Mouse (Mus musculus): ENCODE results near the gene Tcp11. TPM values are rescaled to one million over a fixed set of nuclear protein-coding genes. Genes with fewer than 3 reads are reported as not detected.

The Tcp11 gene
- polyA plus RNA-seq, 1 experiment from 2014 or later: 1.6 TPM

DNA sequence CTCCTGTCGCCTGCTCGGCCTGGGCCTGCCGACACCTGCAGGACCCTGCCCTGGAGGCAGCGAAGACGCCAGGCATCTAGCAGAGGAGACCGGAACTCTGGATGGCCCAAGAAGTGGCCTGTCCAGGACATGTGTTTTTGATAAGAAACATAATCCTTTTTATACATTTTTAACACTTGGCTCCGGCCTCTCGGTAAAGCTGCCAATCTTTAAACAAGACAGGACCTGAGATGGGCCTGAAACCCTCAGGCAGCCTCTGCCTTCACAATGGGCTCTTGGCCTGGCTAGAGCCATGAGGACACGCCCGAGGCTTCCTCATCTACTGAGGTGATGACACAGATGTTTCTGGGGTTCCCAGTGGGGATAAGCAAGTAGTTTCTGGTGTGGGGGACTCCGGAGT lies 19.8 kb downstream of the Tcp11 start:
- Histone ChIP-seq H3K4me1 (replicated peaks; ENCODE audit: control insufficient read depth, insufficient read depth, low read length) (no peaks in the 10 kb centered on the region), H3K27ac (no peak overlapping the region), H3K27me3 (ENCODE audit: control insufficient read depth, insufficient read depth, low read length) (no peaks in the 10 kb centered on the region), H3K9me3 (ENCODE audit: control insufficient read depth, low read length) (no peaks in the 10 kb centered on the region), H3K36me3 (replicated peaks; ENCODE audit: control insufficient read depth, insufficient read depth) (peaks cover 57% of the 10 kb centered on the region), H3K9ac (no peak overlapping the region), H3K4me2 (replicated peaks) (no peak overlapping the region), H3K4me3 (replicated peaks; ENCODE audit: low read length) (no peak overlapping the region)
- 89% methylated on average over 11 of the region's 11 CpGs for WGBS
- ATAC-seq (ENCODE audit: low FRiP score) (no peak), DNase-seq (ENCODE audit: low spot score) (no peak)

- H3K9ac ChIP-seq: no peak overlapping the region
- no peak overlapping the region for H3K4me2 ChIP-seq (replicated peaks)
- ATAC-seq (ENCODE audit: low FRiP score): no peak
- no peaks in the 10 kb centered on the region for H3K27me3 ChIP-seq (ENCODE audit: control insufficient read depth, insufficient read depth, low read length)
- DNase-seq (ENCODE audit: low spot score): no peak
- no peak overlapping the region for H3K4me3 ChIP-seq (replicated peaks; ENCODE audit: low read length)
- H3K27ac ChIP-seq: no peak overlapping the region
- no peaks in the 10 kb centered on the region for H3K9me3 ChIP-seq (ENCODE audit: control insufficient read depth, low read length)
- WGBS: 91% methylated on average over 13 of the region's 13 CpGs
- peaks cover 79% of the 10 kb centered on the region for H3K36me3 ChIP-seq (replicated peaks; ENCODE audit: control insufficient read depth, insufficient read depth)
- no peaks in the 10 kb centered on the region for H3K4me1 ChIP-seq (replicated peaks; ENCODE audit: control insufficient read depth, insufficient read depth, low read length)
Observed at GRCm38 (mm10) chr17:28058346-28058745, 22.1 kb downstream of the Tcp11 start.

DNA sequence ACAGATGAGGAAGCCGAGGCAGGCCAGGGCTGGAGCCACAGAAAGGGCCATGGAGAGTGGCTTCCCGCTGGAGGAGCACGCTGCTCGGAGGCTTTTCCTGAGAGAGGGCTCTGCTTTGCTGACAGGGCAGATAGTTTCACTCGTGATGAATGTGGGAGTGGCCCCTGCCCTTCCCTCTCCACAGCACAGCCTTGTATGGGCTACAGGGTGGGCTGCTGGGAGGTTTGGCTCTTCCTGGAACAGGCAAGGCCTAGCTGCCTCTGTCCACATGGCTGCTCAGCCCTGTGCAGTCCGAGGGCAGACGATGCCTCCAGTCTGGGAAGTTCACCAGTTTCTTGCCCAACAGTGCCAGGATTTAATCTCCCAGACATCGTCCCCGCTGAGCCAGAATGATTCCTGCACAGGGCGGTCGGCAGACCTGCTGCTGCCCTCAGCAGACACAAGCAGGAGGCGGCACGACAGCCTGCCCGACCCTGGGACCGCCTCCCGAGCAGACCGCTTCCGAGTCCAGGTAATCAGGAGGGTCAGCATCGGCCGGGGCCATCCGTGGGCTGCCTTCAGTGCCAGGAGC lies 28.1 kb downstream of the Tcp11 start:
- WGBS: 83% methylated on average over 21 of the region's 21 CpGs
- Histone ChIP-seq H3K9me3 (ENCODE audit: control insufficient read depth, low read length) (no peaks in the 10 kb centered on the region), H3K4me3 (replicated peaks; ENCODE audit: low read length) (no peak overlapping the region), H3K4me2 (replicated peaks) (no peak overlapping the region), H3K4me1 (replicated peaks; ENCODE audit: control insufficient read depth, insufficient read depth, low read length) (no peaks in the 10 kb centered on the region), H3K9ac (no peak overlapping the region), H3K27me3 (ENCODE audit: control insufficient read depth, insufficient read depth, low read length) (no peaks in the 10 kb centered on the region), H3K36me3 (replicated peaks; ENCODE audit: control insufficient read depth, insufficient read depth) (peaks cover 65% of the 10 kb centered on the region), H3K27ac (no peak overlapping the region)
- ATAC-seq (ENCODE audit: low FRiP score): no peak
- DNase-seq (ENCODE audit: low spot score): no peak

- Histone ChIP-seq H3K4me3 (replicated peaks; ENCODE audit: low read length) (no peak overlapping the region), H3K27ac (no peak overlapping the region), H3K4me2 (replicated peaks) (no peak overlapping the region), H3K9ac (no peak overlapping the region), H3K9me3 (ENCODE audit: control insufficient read depth, low read length) (no peaks in the 10 kb centered on the region), H3K36me3 (replicated peaks; ENCODE audit: control insufficient read depth, insufficient read depth) (peaks cover 65% of the 10 kb centered on the region), H3K27me3 (ENCODE audit: control insufficient read depth, insufficient read depth, low read length) (no peaks in the 10 kb centered on the region), H3K4me1 (replicated peaks; ENCODE audit: control insufficient read depth, insufficient read depth, low read length) (no peaks in the 10 kb centered on the region)
- 86% methylated on average over 8 of the region's 8 CpGs for WGBS
- ATAC-seq (ENCODE audit: low FRiP score): no peak
- no peak for DNase-seq (ENCODE audit: low spot score)
Observed at GRCm38 (mm10) chr17:28050210-28050609, 30.2 kb downstream of the Tcp11 start.

GRCm38 (mm10) chr17:28048425-28048824 lies 32.0 kb downstream of the Tcp11 start:
- Histone ChIP-seq H3K4me3 (replicated peaks; ENCODE audit: low read length) (no peak overlapping the region), H3K9me3 (ENCODE audit: control insufficient read depth, low read length) (no peaks in the 10 kb centered on the region), H3K9ac (no peak overlapping the region), H3K4me1 (replicated peaks; ENCODE audit: control insufficient read depth, insufficient read depth, low read length) (peaks cover 3% of the 10 kb centered on the region; the same call in 1 of the 2 replicates), H3K27ac (no peak overlapping the region), H3K27me3 (ENCODE audit: control insufficient read depth, insufficient read depth, low read length) (no peaks in the 10 kb centered on the region), H3K36me3 (replicated peaks; ENCODE audit: control insufficient read depth, insufficient read depth) (peaks cover 57% of the 10 kb centered on the region), H3K4me2 (replicated peaks) (no peak overlapping the region)
- 52% methylated on average over 4 of the region's 4 CpGs for WGBS
- ATAC-seq (ENCODE audit: low FRiP score) (peak; percentile 69; the same call in 1 of the 2 replicates), DNase-seq (ENCODE audit: low spot score) (peak; percentile 67)

DNA sequence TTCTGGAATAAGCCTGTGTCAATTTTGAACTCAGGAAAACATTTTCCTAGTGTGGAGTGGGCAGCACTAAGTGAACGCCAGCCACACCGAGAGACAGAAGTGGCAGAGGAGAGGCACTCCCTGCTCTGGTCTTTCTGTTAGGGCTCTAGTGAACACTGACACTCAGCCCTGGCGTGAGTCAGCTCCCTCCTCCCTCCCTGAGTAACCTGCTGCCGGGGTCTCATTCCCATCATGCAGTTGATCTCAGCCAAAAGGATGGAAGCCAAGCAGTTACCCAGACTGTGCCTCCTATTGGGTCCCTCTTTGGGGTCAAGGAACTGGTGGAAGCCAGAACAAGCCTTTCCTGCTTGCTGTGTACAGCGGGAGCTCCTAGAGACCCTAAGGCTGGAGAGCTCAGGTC lies 32.9 kb downstream of the Tcp11 start:
- Histone ChIP-seq H3K9me3 (ENCODE audit: control insufficient read depth, low read length) (no peaks in the 10 kb centered on the region), H3K27me3 (ENCODE audit: control insufficient read depth, insufficient read depth, low read length) (no peaks in the 10 kb centered on the region), H3K4me3 (replicated peaks; ENCODE audit: low read length) (no peak overlapping the region), H3K27ac (no peak overlapping the region), H3K9ac (no peak overlapping the region), H3K4me1 (replicated peaks; ENCODE audit: control insufficient read depth, insufficient read depth, low read length) (peaks cover 12% of the 10 kb centered on the region), H3K4me2 (replicated peaks) (no peak overlapping the region), H3K36me3 (replicated peaks; ENCODE audit: control insufficient read depth, insufficient read depth) (peaks cover 49% of the 10 kb centered on the region)
- ATAC-seq (ENCODE audit: low FRiP score) (no peak), DNase-seq (ENCODE audit: low spot score) (no peak)
- WGBS: 78% methylated on average over 5 of the region's 5 CpGs

GRCm38 (mm10) chr17:28047017-28047416 lies 33.4 kb downstream of the Tcp11 start:
- Histone ChIP-seq H3K36me3 (replicated peaks; ENCODE audit: control insufficient read depth, insufficient read depth) (peaks cover 44% of the 10 kb centered on the region), H3K9ac (no peak overlapping the region), H3K4me2 (replicated peaks) (no peak overlapping the region), H3K9me3 (ENCODE audit: control insufficient read depth, low read length) (no peaks in the 10 kb centered on the region), H3K4me3 (replicated peaks; ENCODE audit: low read length) (no peak overlapping the region), H3K27me3 (ENCODE audit: control insufficient read depth, insufficient read depth, low read length) (no peaks in the 10 kb centered on the region), H3K4me1 (replicated peaks; ENCODE audit: control insufficient read depth, insufficient read depth, low read length) (peaks cover 17% of the 10 kb centered on the region), H3K27ac (no peak overlapping the region)
- 89% methylated on average over 5 of the region's 5 CpGs for WGBS
- ATAC-seq (ENCODE audit: low FRiP score) (no peak), DNase-seq (ENCODE audit: low spot score) (no peak)

DNA sequence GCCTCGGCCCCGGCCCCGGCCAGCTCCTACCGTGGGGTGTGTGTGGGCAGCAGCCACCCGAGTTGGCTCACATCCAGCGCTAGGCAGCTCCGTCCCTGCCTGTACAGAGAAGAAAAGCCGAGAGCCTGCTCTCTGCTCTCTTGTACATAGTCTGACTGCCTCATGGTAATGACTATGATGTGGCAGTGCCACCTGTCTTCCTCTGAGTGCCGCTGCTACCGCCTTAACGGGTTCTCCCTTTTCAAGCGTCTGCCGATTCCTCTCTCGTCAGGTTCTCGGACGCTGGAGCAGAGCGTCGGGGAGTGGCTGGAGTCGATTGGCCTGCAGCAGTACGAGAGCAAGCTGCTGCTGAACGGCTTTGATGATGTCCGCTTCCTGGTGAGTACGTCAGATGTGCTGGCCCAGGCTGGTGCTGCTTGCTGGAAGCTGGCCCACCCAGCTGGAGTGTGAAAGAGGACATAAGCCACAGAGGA lies 38.1 kb downstream of the Tcp11 start:
- peaks cover 45% of the 10 kb centered on the region for H3K4me1 ChIP-seq (replicated peaks; ENCODE audit: control insufficient read depth, insufficient read depth, low read length)
- ATAC-seq (ENCODE audit: low FRiP score) (peak; percentile 75), DNase-seq (ENCODE audit: low spot score) (peak; percentile 62)

DNA sequence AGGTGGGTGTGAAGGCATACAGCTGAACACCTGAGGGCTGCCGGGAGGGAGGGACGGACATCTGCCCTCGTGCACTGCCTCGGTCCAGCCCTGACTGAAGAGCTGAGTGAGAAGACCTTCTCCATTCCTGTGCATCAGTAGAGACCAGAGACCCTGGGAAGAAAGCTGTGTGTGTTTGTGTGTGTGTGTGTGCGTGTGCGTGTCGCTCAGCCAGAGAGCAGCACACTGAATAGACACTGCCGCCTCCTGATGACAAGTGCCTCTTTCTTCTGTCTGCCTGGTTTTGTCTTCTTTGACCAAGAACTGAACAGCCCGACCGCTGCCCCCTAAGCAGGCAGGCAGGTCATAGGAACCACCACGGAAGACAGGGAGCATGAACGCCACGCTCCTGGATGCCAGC lies 39.1 kb downstream of the Tcp11 start:
- H3K9me3 ChIP-seq (ENCODE audit: control insufficient read depth, low read length): no peaks in the 10 kb centered on the region
- DNase-seq (ENCODE audit: low spot score): no peak
- peak overlapping the region; percentile 81 for H3K27ac ChIP-seq
- H3K4me3 ChIP-seq (replicated peaks; ENCODE audit: low read length): peak overlapping the region; percentile 37
- ATAC-seq (ENCODE audit: low FRiP score): no peak
- WGBS: 36% methylated on average over 13 of the region's 13 CpGs
- H3K27me3 ChIP-seq (ENCODE audit: control insufficient read depth, insufficient read depth, low read length): no peaks in the 10 kb centered on the region
- peaks cover 25% of the 10 kb centered on the region; the same call in 1 of the 2 replicates for H3K36me3 ChIP-seq (replicated peaks; ENCODE audit: control insufficient read depth, insufficient read depth)
- peak overlapping the region; percentile 54 for H3K4me2 ChIP-seq (replicated peaks)
- H3K9ac ChIP-seq: peak overlapping the region; percentile 72
- peaks cover 52% of the 10 kb centered on the region for H3K4me1 ChIP-seq (replicated peaks; ENCODE audit: control insufficient read depth, insufficient read depth, low read length)

More for the DNA sequence above, 38.1 kb downstream of the Tcp11 start:
- peaks cover 31% of the 10 kb centered on the region; the same call in 1 of the 2 replicates for H3K36me3 ChIP-seq (replicated peaks; ENCODE audit: control insufficient read depth, insufficient read depth)
- no peaks in the 10 kb centered on the region for H3K27me3 ChIP-seq (ENCODE audit: control insufficient read depth, insufficient read depth, low read length)
- peak overlapping the region; percentile 54 for H3K4me2 ChIP-seq (replicated peaks)
- peak overlapping the region; percentile 37 for H3K4me3 ChIP-seq (replicated peaks; ENCODE audit: low read length)
- no peaks in the 10 kb centered on the region for H3K9me3 ChIP-seq (ENCODE audit: control insufficient read depth, low read length)
- WGBS: 16% methylated on average over 23 of the region's 23 CpGs
- H3K27ac ChIP-seq: peak overlapping the region; percentile 81
- peak overlapping the region; percentile 72 for H3K9ac ChIP-seq
